Mouse (Mus musculus) lung, postnatal 36 days (tissue): ENCODE data around the gene Cmtm4.

ENCODE experiments used
- DNase-seq: peaks from one replicate; pipeline ENCODE4 v3.0.0; 2022; ENCODE audit warnings: mixed read lengths

Gene Cmtm4

GRCm38 (mm10) chr8:104374269-104374668, 21.3 kb downstream of the Cmtm4 start:
- DNase-seq = no peak

GRCm38 (mm10) chr8:104373779-104374178, 21.8 kb downstream of the Cmtm4 start:
- peak; percentile 63 for DNase-seq

GRCm38 (mm10) chr8:104371121-104371520, 24.5 kb downstream of the Cmtm4 start:
- DNase-seq = no peak

GRCm38 (mm10) chr8:104370071-104370470, 25.5 kb downstream of the Cmtm4 start:
- peak; percentile 30 for DNase-seq

GRCm38 (mm10) chr8:104369591-104369990, 26.0 kb downstream of the Cmtm4 start:
- no peak for DNase-seq

- no peak for DNase-seq
Observed at GRCm38 (mm10) chr8:104367398-104367797, 28.2 kb downstream of the Cmtm4 start.

- DNase-seq = no peak
Observed at GRCm38 (mm10) chr8:104365695-104366094, 29.9 kb downstream of the Cmtm4 start.

GRCm38 (mm10) chr8:104359778-104360456, 35.7 kb downstream of the Cmtm4 start:
- no peak for DNase-seq

- DNase-seq = no peak
Observed at GRCm38 (mm10) chr8:104358637-104359036, 37.0 kb downstream of the Cmtm4 start.

- no peak for DNase-seq
Observed at GRCm38 (mm10) chr8:104354504-104354903, 41.1 kb downstream of the Cmtm4 start.

- no peak for DNase-seq
Observed at GRCm38 (mm10) chr8:104353186-104353585, 42.4 kb downstream of the Cmtm4 start.

GRCm38 (mm10) chr8:104350047-104350446, 45.6 kb downstream of the Cmtm4 start:
- DNase-seq = no peak

GRCm38 (mm10) chr8:104348971-104349370, 46.6 kb downstream of the Cmtm4 start:
- no peak for DNase-seq

- no peak for DNase-seq
Observed at GRCm38 (mm10) chr8:104346706-104347105, 48.9 kb downstream of the Cmtm4 start.

GRCm38 (mm10) chr8:104344622-104345021, 51.0 kb downstream of the Cmtm4 start:
- DNase-seq = no peak

- peak; percentile 90 for DNase-seq
Observed at GRCm38 (mm10) chr8:104343957-104344356, 51.6 kb downstream of the Cmtm4 start.

- DNase-seq = no peak
Observed at GRCm38 (mm10) chr8:104342426-104342825, 53.2 kb downstream of the Cmtm4 start.

- DNase-seq = no peak
Observed at GRCm38 (mm10) chr8:104341678-104342077, 53.9 kb downstream of the Cmtm4 start.

GRCm38 (mm10) chr8:104341106-104341561, 54.5 kb downstream of the Cmtm4 start:
- peak; percentile 87 for DNase-seq

- DNase-seq = peak; percentile 88
Observed at GRCm38 (mm10) chr8:104340233-104341105, 55.1 kb downstream of the Cmtm4 start.

- no peak for DNase-seq
Observed at GRCm38 (mm10) chr8:104339983-104340232, 55.7 kb downstream of the Cmtm4 start.

- DNase-seq = peak; percentile 45
Observed at GRCm38 (mm10) chr8:104339229-104339982, 56.2 kb downstream of the Cmtm4 start, which contains the start of gene Cmtm3. TSS of gene Cmtm3 (plus strand) at chr8:104339410.

GRCm38 (mm10) chr8:104337890-104338289, 57.7 kb downstream of the Cmtm4 start:
- DNase-seq = no peak
